Mouse (Mus musculus) lung, adult 18-20 months (tissue): ENCODE measurements around the gene Rasl2-9.
"Not testable (repeated sequence)": the region's sequence is repeated elsewhere in the genome, so short reads cannot be mapped to it uniquely, and the experiment has no call there.

Experiments used
- DNase-seq, 2 experiments: peaks; one replicate each; pipeline ENCODE4 v3.0.0; 2022; ENCODE audit warnings: mixed read lengths in 2 of 2

The Rasl2-9 gene

DNA sequence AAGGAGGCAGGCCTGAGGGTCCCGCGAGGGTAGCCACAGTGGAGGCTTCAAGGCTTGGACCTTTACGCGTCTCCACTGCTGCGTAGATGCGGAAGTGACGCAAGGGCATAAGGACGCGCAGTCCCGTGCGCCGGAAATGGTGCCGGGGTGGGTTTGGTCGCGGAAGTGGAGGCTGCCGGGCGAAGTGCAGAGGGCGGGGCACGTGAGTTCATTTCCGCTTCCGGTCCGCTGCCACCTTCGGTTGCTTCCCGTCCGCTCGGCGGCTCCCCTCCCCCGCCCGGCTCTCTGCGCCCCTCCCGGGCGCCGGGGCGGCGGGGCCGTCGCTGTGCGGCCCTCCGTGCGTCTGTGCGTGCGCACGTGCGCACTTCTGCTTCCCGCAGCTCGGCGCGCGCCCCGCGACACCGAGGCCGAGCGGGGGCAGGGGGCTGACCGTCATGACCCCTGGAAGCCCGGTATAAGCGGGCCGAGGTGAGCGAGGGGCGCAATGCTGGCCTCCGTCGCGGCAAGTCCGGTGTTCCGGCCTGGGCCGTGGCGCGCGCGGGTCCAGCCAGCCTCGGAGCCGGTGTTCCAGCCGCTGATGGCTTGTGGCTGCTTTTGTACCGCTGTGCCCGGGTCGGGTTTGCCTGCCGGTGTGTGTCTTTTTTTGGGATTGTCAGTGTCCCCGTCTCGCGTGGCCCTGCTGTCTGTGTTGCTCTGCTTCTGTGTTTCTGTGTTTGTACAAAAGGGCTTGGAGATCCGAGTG, 45.6 kb downstream of the Rasl2-9 start, which contains the start of gene Epn1:
Epn1 (plus strand) TSS at position 226 of the 742 bp plus-strand sequence.
- DNase-seq = peak; percentile 97 to 98

DNA sequence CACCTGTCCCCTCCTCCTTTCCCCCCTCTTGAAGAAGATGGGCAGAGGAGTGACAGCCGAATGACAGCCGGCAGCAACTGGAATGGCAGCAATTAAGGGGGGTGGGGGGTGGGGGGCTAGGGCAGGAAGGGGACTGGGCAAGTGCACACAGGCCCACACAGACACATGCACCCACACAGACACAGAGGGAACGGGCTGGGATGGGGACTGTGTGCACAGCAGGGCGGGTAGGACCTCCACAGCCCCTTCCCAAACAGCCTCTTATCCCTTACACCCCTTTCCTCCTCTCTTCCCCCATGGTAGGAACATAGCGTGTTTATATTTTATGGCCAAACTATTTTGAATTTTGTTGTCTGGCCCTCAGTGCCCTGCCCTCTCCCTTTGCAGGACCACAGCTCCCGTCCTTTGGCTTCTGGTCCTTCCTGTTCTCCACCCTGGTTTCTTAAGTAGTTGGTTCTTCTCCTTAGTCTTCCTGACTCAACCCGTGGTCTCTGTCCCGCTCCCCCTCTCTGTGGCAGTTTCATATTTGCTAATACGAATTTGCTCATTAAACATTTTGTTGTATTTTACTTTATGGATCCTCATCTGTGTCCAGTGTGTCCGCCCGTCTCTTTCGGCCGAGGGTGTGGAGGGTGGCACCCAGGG, 46.3 kb downstream of the Rasl2-9 start:
- not testable (repeated sequence) for DNase-seq

DNA sequence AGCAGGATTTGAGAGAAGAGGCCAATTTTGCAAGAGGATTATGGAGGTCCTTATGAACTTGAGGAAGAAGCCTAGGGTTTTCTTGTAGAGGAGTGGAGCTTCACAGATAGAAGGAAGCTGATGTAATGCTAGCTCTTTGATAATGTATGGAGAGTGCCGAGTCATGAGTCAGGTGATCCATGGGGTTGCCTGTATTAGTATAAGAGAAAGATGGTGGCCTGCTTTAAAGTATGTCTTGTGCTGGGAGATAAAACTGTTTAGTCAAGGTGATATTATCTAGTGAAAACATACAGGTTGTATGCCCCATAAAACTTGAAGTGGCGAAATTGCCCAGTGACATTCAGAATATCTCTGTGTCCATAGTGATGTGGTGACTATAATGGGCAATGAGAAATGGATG, 48.8 kb downstream of the Rasl2-9 start:
- DNase-seq = no peak

DNA sequence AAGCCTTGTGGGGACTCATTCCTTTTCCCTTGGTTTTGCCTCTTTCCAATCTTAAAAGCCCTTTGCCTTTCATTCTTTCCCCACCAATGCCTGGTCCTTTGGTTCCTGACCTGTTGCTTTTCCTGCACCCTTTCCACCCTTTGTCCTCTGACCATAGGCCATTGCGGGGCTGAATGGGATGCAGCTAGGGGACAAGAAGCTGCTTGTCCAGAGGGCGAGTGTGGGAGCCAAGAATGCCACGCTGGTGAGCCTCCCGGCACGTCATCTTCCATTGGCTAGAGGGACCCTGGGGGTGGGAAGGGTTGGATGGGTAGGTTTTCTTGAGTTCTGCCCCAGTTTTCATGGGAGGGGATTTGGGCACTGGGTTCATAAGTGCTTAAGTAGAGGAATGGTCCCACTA, 50.8 kb downstream of the Rasl2-9 start:
- DNase-seq = no peak
